Mouse (Mus musculus) intestine, embryonic 14.5 days (tissue): ENCODE measurements at regions not wholly inside any gene's neighbourhood (a gene's known extent, or its start where the extent isn't known, plus 50 kb on each side); places are given as distances from the start of the nearest gene placed in this dataset.

Experiments used
- ATAC-seq: fragments of 200-750 bp; cut with Nextera tagmentation; replicated peaks from 2 replicates; pipeline ENCODE4 v1.8.0; 2017; ENCODE audit warnings: low read depth, moderate number of reproducible peaks, moderate TSS enrichment, moderate library complexity; ENCODE audit not compliant: low FRiP score, low TSS enrichment
- DNase-seq: peaks from one replicate; pipeline ENCODE4 v3.0.0-alpha.2; 2018; ENCODE audit warnings: low spot score
- H3K27ac ChIP-seq: fragments of 300-500 bp; sonication (generic); 2 replicates; pipeline ENCODE4 v1.5.1; 2014; ENCODE audit warnings: low read depth, mild to moderate bottlenecking, control low read depth
- H3K27me3 ChIP-seq: fragments of 300-500 bp; sonication (generic); replicated peaks from 2 replicates; pipeline ENCODE4 v1.6.1; 2014; ENCODE audit warnings: low read length, control low read depth; ENCODE audit not compliant: control insufficient read depth, insufficient read depth
- H3K36me3 ChIP-seq: fragments of 300-500 bp; sonication (generic); 2 replicates; pipeline ENCODE4 v1.6.1; 2014; ENCODE audit warnings: low read length, control low read depth; ENCODE audit not compliant: control insufficient read depth, insufficient read depth
- H3K4me1 ChIP-seq: fragments of 300-500 bp; sonication (generic); replicated peaks from 2 replicates; pipeline ENCODE4 v1.6.1; 2014; ENCODE audit warnings: low read length, control low read depth, mixed read lengths; ENCODE audit not compliant: control insufficient read depth, insufficient read depth
- H3K4me2 ChIP-seq: fragments of 300-500 bp; sonication (generic); 2 replicates; pipeline ENCODE4 v1.6.1; 2014; ENCODE audit warnings: low read length
- H3K4me3 ChIP-seq: fragments of 300-500 bp; sonication (generic); 2 replicates; pipeline ENCODE4 v1.5.1; 2014; ENCODE audit warnings: low read depth, low read length, control low read depth, mixed read lengths
- H3K9ac ChIP-seq: fragments of 300-500 bp; sonication (generic); 2 replicates; pipeline ENCODE4 v1.6.1; 2014; ENCODE audit warnings: mild to moderate bottlenecking, low read length
- H3K9me3 ChIP-seq: fragments of 300-500 bp; sonication (generic); 2 replicates; pipeline ENCODE4 v1.6.1; 2016; ENCODE audit warnings: low read length, control low read depth; ENCODE audit not compliant: control insufficient read depth
- WGBS: fragments of 180-500 bp; shearing (Covaris S2); extraction: QIAGEN DNeasy Blood & Tissue Kit; methylation state at CpG from one replicate; pipeline ENCODE4 v1.1.7; 2014; 5-methylcytosine and 5-hydroxymethylcytosine counted together

DNA sequence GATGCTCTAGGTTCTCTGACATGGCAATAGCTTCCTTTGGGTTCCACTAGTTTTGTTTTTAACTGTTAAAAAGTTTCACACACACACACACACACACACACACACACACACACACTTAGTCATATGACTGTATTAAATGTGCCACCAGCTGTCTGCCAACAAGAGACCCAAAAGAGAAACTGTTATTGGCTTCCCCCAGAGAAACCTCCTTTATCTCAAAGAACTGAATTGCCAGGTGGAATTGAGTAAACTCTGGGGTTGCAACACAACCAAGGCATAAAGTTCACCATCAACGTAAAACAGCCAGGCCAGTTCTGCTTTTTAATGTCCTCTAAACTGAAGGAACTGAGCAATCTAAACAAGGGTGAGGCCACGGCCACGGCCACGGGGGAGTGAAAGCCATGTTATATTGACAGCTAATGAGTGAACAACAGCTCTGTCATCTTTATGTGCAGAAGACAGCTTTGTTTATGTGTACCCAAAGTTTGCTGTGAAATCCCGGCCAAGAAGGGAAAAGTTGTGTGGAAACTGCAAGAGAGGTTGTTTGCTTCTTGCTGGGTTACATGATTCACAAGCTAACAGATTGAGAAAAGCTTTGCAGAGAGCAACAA, 69.3 kb downstream of the Btg1 start:
- DNase-seq (no peak), ATAC-seq (no peak)
- H3K4me2 ChIP-seq: peak overlapping the region; percentile 1
- no peaks in the 10 kb centered on the region for H3K9me3 ChIP-seq
- no peaks in the 10 kb centered on the region for H3K36me3 ChIP-seq
- no peak overlapping the region for H3K9ac ChIP-seq
- 22% methylated on average over 5 of the region's 5 CpGs for WGBS
- H3K27me3 ChIP-seq: no peaks in the 10 kb centered on the region
- H3K4me1 ChIP-seq: peaks cover 39% of the 10 kb centered on the region
- no peak overlapping the region for H3K4me3 ChIP-seq
- H3K27ac ChIP-seq: peak overlapping the region; percentile 80

DNA sequence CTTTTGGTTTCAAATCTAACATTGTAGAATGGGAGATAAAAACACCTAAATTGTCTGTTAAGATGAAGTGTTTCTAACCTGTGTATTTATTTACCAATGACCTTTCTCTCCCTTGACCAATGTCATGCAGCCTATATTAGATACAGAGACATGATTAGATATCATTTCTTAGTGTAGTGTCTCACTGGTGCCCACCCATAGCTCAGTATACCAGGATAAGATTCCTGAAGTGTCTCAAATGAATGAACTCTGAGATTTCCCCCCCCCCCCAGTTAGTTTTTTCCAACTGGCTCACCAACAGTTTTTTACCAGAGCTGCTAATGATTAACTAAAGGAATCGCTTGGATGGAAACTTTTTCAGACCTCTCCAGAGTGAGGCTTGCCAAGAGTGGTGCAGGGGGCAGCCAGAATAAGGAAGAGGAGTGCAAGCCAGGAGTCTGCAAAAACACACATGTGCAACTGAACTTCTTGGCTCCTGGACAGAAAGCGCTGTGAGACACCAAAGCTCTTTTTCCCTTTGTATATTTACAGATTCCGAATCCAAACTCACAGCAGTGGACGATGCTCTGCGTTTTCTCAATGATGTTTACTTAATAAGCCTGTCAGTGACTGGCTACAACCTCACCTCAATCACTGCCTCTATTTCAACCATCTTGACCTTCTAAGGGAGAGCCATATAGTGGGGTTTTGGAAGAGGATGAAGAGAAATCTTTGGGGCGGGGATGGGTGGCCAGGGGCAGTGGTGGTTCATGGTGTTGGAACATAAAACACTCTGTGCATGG, 70.0 kb downstream of the Btg1 start:
- Histone ChIP-seq H3K9ac (no peak overlapping the region), H3K4me1 (peaks cover 47% of the 10 kb centered on the region), H3K4me3 (no peak overlapping the region), H3K9me3 (no peaks in the 10 kb centered on the region), H3K4me2 (peak overlapping the region; percentile 28), H3K27ac (peak overlapping the region; percentile 80), H3K36me3 (no peaks in the 10 kb centered on the region), H3K27me3 (no peaks in the 10 kb centered on the region)
- DNase-seq: peak; percentile 75
- ATAC-seq: peak; percentile 76
- 24% methylated on average over 6 of the region's 6 CpGs for WGBS

DNA sequence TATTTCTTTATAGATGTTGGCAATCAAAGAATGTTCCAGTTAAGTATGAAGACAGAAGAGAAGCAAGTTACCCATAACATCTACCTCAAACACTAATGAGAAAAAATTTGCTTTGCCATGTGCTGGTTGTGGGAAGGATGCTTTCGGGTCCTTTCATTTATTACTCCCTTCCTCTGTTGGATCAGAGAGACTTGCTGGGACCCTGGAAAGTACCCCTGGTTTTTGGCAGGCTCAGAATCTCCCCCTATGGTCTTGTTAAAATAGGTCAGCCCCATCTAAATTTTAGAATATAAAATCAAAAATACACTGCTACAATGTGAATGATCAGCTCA, 70.6 kb downstream of the Btg1 start:
- peak overlapping the region; percentile 66 for H3K27ac ChIP-seq
- no peak overlapping the region for H3K9ac ChIP-seq
- DNase-seq (no peak), ATAC-seq (no peak)
- no peaks in the 10 kb centered on the region for H3K9me3 ChIP-seq
- no peaks in the 10 kb centered on the region for H3K27me3 ChIP-seq
- H3K36me3 ChIP-seq: no peaks in the 10 kb centered on the region
- WGBS: 64% methylated on average over 1 of the region's 1 CpGs
- no peak overlapping the region for H3K4me3 ChIP-seq
- peaks cover 47% of the 10 kb centered on the region for H3K4me1 ChIP-seq
- H3K4me2 ChIP-seq: peak overlapping the region; percentile 28

DNA sequence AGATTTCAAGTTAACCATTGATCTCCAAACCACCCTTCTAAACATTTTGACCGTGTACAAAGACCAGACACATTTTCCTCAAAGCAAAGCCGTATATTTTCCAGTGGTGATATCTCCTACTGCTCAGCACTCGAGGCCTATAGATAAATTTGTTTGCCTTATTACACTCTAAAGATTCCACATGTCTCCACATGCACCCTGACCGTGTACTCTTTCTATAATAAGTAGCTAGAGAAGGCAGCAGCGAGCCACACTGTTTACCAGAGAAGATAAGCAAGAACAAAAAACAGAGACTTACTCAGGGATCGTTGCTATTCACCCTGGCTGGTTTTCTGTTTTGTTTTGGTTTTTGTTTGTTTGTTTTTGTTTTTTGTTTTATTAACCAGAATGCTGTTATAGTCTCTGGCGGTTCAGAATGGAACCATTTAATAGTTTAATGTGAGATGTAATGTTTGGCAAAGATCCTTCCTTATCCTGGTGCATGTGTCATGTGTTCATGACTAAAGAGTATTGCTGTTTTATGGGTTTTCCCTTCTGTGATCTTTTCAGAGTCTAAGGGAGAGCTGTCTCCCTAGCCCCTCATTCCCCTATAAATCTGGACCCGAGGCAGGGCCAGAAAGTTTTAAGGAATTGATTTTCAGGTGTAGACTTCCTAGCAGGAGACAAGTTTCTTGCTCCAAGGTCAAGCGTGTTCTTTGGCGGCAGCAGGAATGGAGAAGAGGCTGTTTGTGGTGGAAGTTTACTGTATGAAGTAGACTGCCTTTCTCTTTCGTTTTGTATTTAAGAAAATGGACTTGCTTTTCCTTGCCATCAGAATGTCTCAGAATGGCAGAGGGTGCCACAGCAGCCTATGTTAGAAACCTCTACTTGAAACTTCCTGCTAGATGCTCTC, 73.4 kb downstream of the Btg1 start:
- Histone ChIP-seq H3K4me2 (no peak overlapping the region), H3K9me3 (no peaks in the 10 kb centered on the region), H3K4me1 (peaks cover 47% of the 10 kb centered on the region), H3K4me3 (no peak overlapping the region), H3K27me3 (no peaks in the 10 kb centered on the region), H3K36me3 (no peaks in the 10 kb centered on the region), H3K27ac (peak overlapping the region; percentile 74), H3K9ac (no peak overlapping the region)
- DNase-seq (peak; percentile 67), ATAC-seq (no peak)
- WGBS: 22% methylated on average over 11 of the region's 11 CpGs

- Histone ChIP-seq H3K4me2 (no peak overlapping the region), H3K4me3 (no peak overlapping the region), H3K4me1 (peaks cover 46% of the 10 kb centered on the region), H3K27me3 (no peaks in the 10 kb centered on the region), H3K9me3 (no peaks in the 10 kb centered on the region), H3K36me3 (no peaks in the 10 kb centered on the region), H3K9ac (no peak overlapping the region), H3K27ac (peak overlapping the region; percentile 74)
- 17% methylated on average over 2 of the region's 2 CpGs for WGBS
- ATAC-seq: no peak
- DNase-seq: peak; percentile 58
These were observed 74.1 kb downstream of the Btg1 start for GRCm38 (mm10) chr10:96690868-96691302.

- no peak overlapping the region; the same call in 1 of the 2 replicates for H3K27ac ChIP-seq
- no peaks in the 10 kb centered on the region for H3K36me3 ChIP-seq
- DNase-seq (no peak), ATAC-seq (no peak)
- no peak overlapping the region for H3K4me2 ChIP-seq
- H3K4me1 ChIP-seq: peaks cover 41% of the 10 kb centered on the region
- H3K9me3 ChIP-seq: no peaks in the 10 kb centered on the region
- H3K9ac ChIP-seq: no peak overlapping the region
- no peak overlapping the region for H3K4me3 ChIP-seq
- H3K27me3 ChIP-seq: no peaks in the 10 kb centered on the region
- WGBS: 75% methylated on average over 6 of the region's 6 CpGs
These were observed 74.6 kb downstream of the Btg1 start for GRCm38 (mm10) chr10:96691319-96691870.

- 92% methylated on average over 7 of the region's 7 CpGs for whole genome bisulfite sequencing
- no peaks in the 10 kb centered on the region for H3K9me3 ChIP-seq
- no peaks in the 10 kb centered on the region for H3K27me3 ChIP-seq
- H3K27ac ChIP-seq: no peak overlapping the region
- ATAC-seq: no peak
- H3K4me3 ChIP-seq: no peak overlapping the region
- no peak for DNase-seq
- H3K36me3 ChIP-seq: no peaks in the 10 kb centered on the region
- no peak overlapping the region for H3K4me2 ChIP-seq
- H3K4me1 ChIP-seq: peaks cover 28% of the 10 kb centered on the region
- no peak overlapping the region for H3K9ac ChIP-seq
These were observed 76.0 kb downstream of the Btg1 start for GRCm38 (mm10) chr10:96692821-96693220.

DNA sequence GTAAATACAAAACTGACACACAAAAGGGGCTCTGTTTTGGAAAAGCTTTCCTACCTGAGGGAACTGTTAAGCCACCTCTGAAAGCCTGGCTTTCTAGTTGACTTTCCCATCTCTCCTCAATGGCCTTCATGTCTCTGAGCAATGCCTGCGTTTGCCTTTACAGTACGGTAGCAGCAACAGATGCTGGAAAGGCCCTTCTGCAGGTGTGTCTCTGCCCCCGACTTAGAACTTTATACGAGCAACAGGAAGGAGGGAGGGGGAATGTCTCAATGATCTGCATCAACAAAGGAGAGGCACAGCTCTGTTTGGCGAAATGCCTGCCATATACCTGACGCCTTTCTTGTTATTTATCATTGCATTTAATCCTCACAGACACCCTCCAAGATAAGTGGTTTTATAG, 77.0 kb downstream of the Btg1 start:
- WGBS: 45% methylated on average over 6 of the region's 6 CpGs
- H3K36me3 ChIP-seq: no peaks in the 10 kb centered on the region
- H3K9ac ChIP-seq: no peak overlapping the region
- no peak overlapping the region for H3K4me3 ChIP-seq
- no peak for ATAC-seq
- no peaks in the 10 kb centered on the region for H3K27me3 ChIP-seq
- no peaks in the 10 kb centered on the region for H3K9me3 ChIP-seq
- H3K4me2 ChIP-seq: no peak overlapping the region
- peaks cover 28% of the 10 kb centered on the region for H3K4me1 ChIP-seq
- no peak overlapping the region for H3K27ac ChIP-seq
- no peak for DNase-seq
